Mouse (Mus musculus) myocyte (in vitro differentiated cells): ENCODE results near the gene Pabpn1. TPM values are rescaled to one million over a fixed set of nuclear protein-coding genes. Genes with fewer than 3 reads are reported as not detected.

ENCODE experiments used
- H3K27me3 ChIP-seq: one replicate; pipeline ENCODE4 v1.6.1; 2011; ENCODE audit not compliant: control insufficient read depth, insufficient read depth, insufficient read length
- H3K36me3 ChIP-seq: one replicate; pipeline ENCODE4 v1.6.1; 2011; ENCODE audit not compliant: control insufficient read depth, insufficient read depth
- H3K4me2 ChIP-seq: one replicate; pipeline ENCODE4 v1.6.1; 2011; ENCODE audit warnings: low read depth, control low read depth
- H3K4me3 ChIP-seq: one replicate; pipeline ENCODE4 v1.5.1; 2011; ENCODE audit warnings: mild to moderate bottlenecking, control low read depth, moderate library complexity
- H3K79me2 ChIP-seq: one replicate; pipeline ENCODE4 v1.6.1; 2011; ENCODE audit not compliant: control insufficient read depth, insufficient read depth
- H3ac ChIP-seq: one replicate; pipeline ENCODE4 v1.6.1; 2011; ENCODE audit not compliant: control insufficient read depth, insufficient read length
- CEBPB ChIP-seq: IDR thresholded peaks from 2 replicates; pipeline ENCODE4 v1.6.1; 2011; ENCODE audit warnings: mild to moderate bottlenecking, moderate library complexity; ENCODE audit not compliant: poor library complexity, insufficient read depth, severe bottlenecking
- E2F4 ChIP-seq: IDR thresholded peaks from one replicate; pipeline ENCODE4 v1.6.1; 2011; ENCODE audit warnings: mild to moderate bottlenecking, control low read depth, moderate library complexity; ENCODE audit not compliant: insufficient read depth
- MAX ChIP-seq: IDR thresholded peaks from one replicate; pipeline ENCODE4 v1.6.1; 2011; ENCODE audit warnings: low read depth, mild to moderate bottlenecking, control low read depth
- MYOD1 ChIP-seq, 3 experiments: IDR thresholded peaks; one replicate each; pipeline ENCODE4 v1.6.1; 2011; ENCODE audit warnings: control low read depth in 2 of 3, low read depth in 2 of 3, mild to moderate bottlenecking in 2 of 3, moderate library complexity in 1 of 3; ENCODE audit not compliant: insufficient read length in 2 of 3, control insufficient read depth in 1 of 3
- MYOG ChIP-seq, 3 experiments: IDR thresholded peaks; one replicate each; pipeline ENCODE4 v1.6.1; 2011; ENCODE audit warnings: control low read depth in 2 of 3, low read depth in 2 of 3, mild to moderate bottlenecking in 2 of 3; ENCODE audit not compliant: insufficient read length in 2 of 3, control insufficient read depth in 1 of 3, insufficient read depth in 1 of 3
- POLR2A ChIP-seq: IDR thresholded peaks from one replicate; pipeline ENCODE4 v1.6.1; 2011; ENCODE audit warnings: low read depth, mild to moderate bottlenecking, control low read depth, moderate library complexity; ENCODE audit not compliant: insufficient read length
- POLR2AphosphoS2 ChIP-seq: IDR thresholded peaks from one replicate; pipeline ENCODE4 v1.6.1; 2011; ENCODE audit warnings: low read depth, control low read depth; ENCODE audit not compliant: insufficient read length
- REST ChIP-seq: IDR thresholded peaks from one replicate; pipeline ENCODE4 v1.6.1; 2011; ENCODE audit warnings: mild to moderate bottlenecking, control low read depth, moderate library complexity; ENCODE audit not compliant: insufficient read depth, insufficient read length
- SRF ChIP-seq: IDR thresholded peaks from one replicate; pipeline ENCODE4 v1.6.1; 2011; ENCODE audit warnings: low read depth; ENCODE audit not compliant: control insufficient read depth, insufficient read length
- TCF12 ChIP-seq: IDR thresholded peaks from one replicate; pipeline ENCODE4 v1.6.1; 2011; ENCODE audit warnings: mild to moderate bottlenecking, control low read depth; ENCODE audit not compliant: poor library complexity, insufficient read depth, severe bottlenecking
- TCF3 ChIP-seq: IDR thresholded peaks from one replicate; pipeline ENCODE4 v1.6.1; 2011; ENCODE audit warnings: low read depth, control low read depth; ENCODE audit not compliant: insufficient read length
- USF1 ChIP-seq: IDR thresholded peaks from one replicate; pipeline ENCODE4 v1.6.1; 2011; ENCODE audit warnings: low read depth, mild to moderate bottlenecking, control low read depth, moderate library complexity
- polyA plus RNA-seq: library from polyadenylated mRNA; unstranded; fragments of >200 nt; fragmentation: generic; extraction: Trizol; gene quantifications from one replicate; pipeline ENCODE4 v1.2.1, GENCODE M21; 2012; ENCODE audit warnings: missing spikeins

The Pabpn1 gene
- 70.6 TPM for polyA plus RNA-seq

- Histone ChIP-seq H3K4me3 (peak within 1 kb of the TSS; percentile 86), H3K4me2 (peak within 1 kb of the TSS; percentile 66), H3K27me3 (no peaks in the 10 kb centered on the region), H3ac (no peak within 1 kb of the TSS), H3K79me2 (peaks cover 26% of the 10 kb centered on the region), H3K36me3 (peaks cover 11% of the 10 kb centered on the region)
- TF ChIP-seq E2F4 (no peak), CEBPB (no peak), MYOG (IDR thresholded peaks at IDR 0.05; ENCODE audit: control insufficient read depth in 1 of 3, insufficient read depth in 1 of 3, insufficient read length in 2 of 3, low read depth in 2 of 3) (no peak), POLR2AphosphoS2 (no peak), TCF3 (no peak), TCF12 (no peak), REST (no peak), SRF (no peak), MYOD1 (IDR thresholded peaks at IDR 0.05; ENCODE audit: control insufficient read depth in 1 of 3, insufficient read length in 2 of 3, low read depth in 2 of 3) (no peak), MAX (no peak)
Observed at GRCm38 (mm10) chr14:54892200-54892599, at the start of gene Pabpn1. Pabpn1 (plus strand) TSS chr14:54892500.

DNA sequence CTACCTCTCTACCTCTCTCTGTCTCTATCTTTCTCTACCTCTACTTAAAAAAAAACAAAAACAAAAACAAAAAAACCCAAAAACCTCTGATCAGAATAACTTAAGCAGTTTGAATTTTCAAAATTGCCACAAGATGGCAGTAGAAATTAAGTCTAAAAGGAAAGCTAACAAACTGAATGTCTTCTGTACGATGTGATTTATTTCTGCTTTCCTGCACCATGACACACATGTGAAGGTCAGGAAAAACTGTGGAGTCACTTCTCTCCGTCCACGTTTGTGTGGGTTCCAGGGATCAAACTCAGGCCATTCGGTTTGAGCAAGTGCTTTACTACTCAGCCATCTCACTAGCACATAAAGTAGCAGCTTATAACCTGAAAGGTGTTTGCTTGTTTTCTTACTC, 48.8 kb upstream of the Pabpn1 start:
- TF ChIP-seq MAX, result no peak
- no peak for TF ChIP-seq CEBPB
- TF ChIP-seq MYOD1 (IDR thresholded peaks at IDR 0.05; ENCODE audit: control insufficient read depth in 1 of 3, insufficient read length in 2 of 3, low read depth in 2 of 3), result no peak
- TF ChIP-seq SRF, result no peak
- H3K36me3 ChIP-seq, result no peaks in the 10 kb centered on the region
- H3ac ChIP-seq, result no peak overlapping the region
- H3K79me2 ChIP-seq, result no peaks in the 10 kb centered on the region
- no peak overlapping the region for H3K4me2 ChIP-seq
- no peak overlapping the region for H3K4me3 ChIP-seq
- no peaks in the 10 kb centered on the region for H3K27me3 ChIP-seq

GRCm38 (mm10) chr14:54855726-54856125, 36.6 kb upstream of the Pabpn1 start:
- H3K27me3 ChIP-seq, result no peaks in the 10 kb centered on the region
- H3K4me3 ChIP-seq, result no peak overlapping the region
- H3ac ChIP-seq, result no peak overlapping the region
- TF ChIP-seq POLR2AphosphoS2 (no peak), TCF12 (no peak), MYOG (IDR thresholded peaks at IDR 0.05; ENCODE audit: control insufficient read depth in 1 of 3, insufficient read depth in 1 of 3, insufficient read length in 2 of 3, low read depth in 2 of 3) (no peak), CEBPB (no peak), REST (no peak), USF1 (no peak), TCF3 (no peak), MAX (no peak), SRF (no peak), E2F4 (no peak), POLR2A (no peak), MYOD1 (IDR thresholded peaks at IDR 0.05; ENCODE audit: control insufficient read depth in 1 of 3, insufficient read length in 2 of 3, low read depth in 2 of 3) (no peak)
- no peaks in the 10 kb centered on the region for H3K36me3 ChIP-seq
- H3K4me2 ChIP-seq, result no peak overlapping the region
- H3K79me2 ChIP-seq, result no peaks in the 10 kb centered on the region

DNA sequence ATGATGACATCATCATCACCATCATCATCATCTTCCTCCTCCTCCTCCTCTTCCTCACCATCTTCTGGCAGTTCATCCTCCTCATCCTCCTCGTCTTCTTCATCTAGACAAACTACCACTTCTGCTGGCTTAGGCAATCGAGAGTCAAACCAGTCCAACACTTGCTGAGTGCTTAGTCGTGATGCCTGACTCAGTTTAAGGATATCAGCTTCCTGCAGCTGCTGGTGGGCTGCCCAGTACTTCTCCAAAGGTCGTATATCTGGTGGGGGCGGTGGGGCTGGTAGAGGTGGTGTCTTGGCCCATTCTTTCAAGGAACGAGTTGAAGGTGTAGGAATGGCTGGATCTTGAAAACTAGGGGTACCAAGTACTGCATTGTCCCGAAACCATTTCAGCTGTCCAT, 35.6 kb upstream of the Pabpn1 start:
- Histone ChIP-seq H3K4me3 (no peak overlapping the region), H3K27me3 (no peaks in the 10 kb centered on the region), H3K4me2 (no peak overlapping the region), H3K79me2 (no peaks in the 10 kb centered on the region), H3ac (no peak overlapping the region), H3K36me3 (no peaks in the 10 kb centered on the region)
- TF ChIP-seq MYOD1 (IDR thresholded peaks at IDR 0.05; ENCODE audit: control insufficient read depth in 1 of 3, insufficient read length in 2 of 3, low read depth in 2 of 3) (no peak), POLR2A (no peak), TCF12 (no peak), POLR2AphosphoS2 (no peak), SRF (no peak), REST (no peak), E2F4 (no peak), MYOG (IDR thresholded peaks at IDR 0.05; ENCODE audit: control insufficient read depth in 1 of 3, insufficient read depth in 1 of 3, insufficient read length in 2 of 3, low read depth in 2 of 3) (no peak), CEBPB (no peak), USF1 (no peak), TCF3 (no peak), MAX (no peak)

DNA sequence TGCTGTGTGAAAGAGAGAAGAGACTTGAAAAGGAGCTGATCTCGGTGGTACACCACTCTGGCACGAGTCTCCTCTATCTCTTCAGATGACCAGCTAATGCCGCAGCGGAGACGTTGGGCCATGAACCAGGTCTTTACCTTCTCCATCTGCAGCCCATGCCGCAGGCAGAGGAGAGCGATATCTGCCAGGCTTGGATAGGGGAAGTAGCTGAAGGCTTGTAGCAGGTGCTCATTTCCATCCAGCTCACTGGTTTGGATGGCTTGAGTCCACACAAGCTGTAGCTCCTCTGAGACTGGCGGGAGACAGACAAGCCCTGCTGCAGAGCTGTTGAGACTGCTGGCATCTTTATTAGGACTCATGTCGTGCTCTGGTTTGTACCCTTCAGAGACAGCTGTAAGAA, 34.4 kb upstream of the Pabpn1 start:
- TF ChIP-seq MYOG (IDR thresholded peaks at IDR 0.05; ENCODE audit: control insufficient read depth in 1 of 3, insufficient read depth in 1 of 3, insufficient read length in 2 of 3, low read depth in 2 of 3), result no peak
- TF ChIP-seq MYOD1 (IDR thresholded peaks at IDR 0.05; ENCODE audit: control insufficient read depth in 1 of 3, insufficient read length in 2 of 3, low read depth in 2 of 3), result peak in 2 of 3 experiments; percentile 18 to 65
- H3K27me3 ChIP-seq, result no peaks in the 10 kb centered on the region
- H3ac ChIP-seq, result no peak overlapping the region
- H3K4me3 ChIP-seq, result no peak overlapping the region
- no peak overlapping the region for H3K4me2 ChIP-seq
- H3K36me3 ChIP-seq, result no peaks in the 10 kb centered on the region
- H3K79me2 ChIP-seq, result no peaks in the 10 kb centered on the region
